Mouse (Mus musculus) ES-Bruce4 (cell line): Measurements from ENCODE around the gene Eif4g3. TPM values are rescaled to one million over a fixed set of nuclear protein-coding genes. Genes with fewer than 3 reads are reported as not detected.

Source experiments
- H3K27ac ChIP-seq: 2 replicates; pipeline ENCODE4 v1.5.1; 2012; ENCODE audit warnings: low read length, inconsistent platforms; ENCODE audit not compliant: insufficient read depth
- H3K27me3 ChIP-seq: 2 replicates; pipeline ENCODE4 v1.6.1; 2012; ENCODE audit warnings: mild to moderate bottlenecking, low read length, inconsistent platforms; ENCODE audit not compliant: control insufficient read depth, poor library complexity, insufficient read depth, severe bottlenecking
- H3K36me3 ChIP-seq: 2 replicates; pipeline ENCODE4 v1.6.1; 2012; ENCODE audit warnings: inconsistent platforms, mild to moderate bottlenecking, low read length, moderate library complexity; ENCODE audit not compliant: control insufficient read depth, poor library complexity, insufficient read depth, severe bottlenecking
- H3K4me1 ChIP-seq: one replicate; pipeline ENCODE4 v1.8.1; 2011; ENCODE audit warnings: low read length; ENCODE audit not compliant: control insufficient read depth, insufficient read depth
- H3K4me3 ChIP-seq: 2 replicates; pipeline ENCODE4 v1.5.1; 2011; ENCODE audit warnings: low read depth, mild to moderate bottlenecking, low read length
- H3K9ac ChIP-seq: 2 replicates; pipeline ENCODE4 v1.6.1; 2012; ENCODE audit warnings: low read depth, mild to moderate bottlenecking, inconsistent platforms; ENCODE audit not compliant: poor library complexity, severe bottlenecking
- H3K9me3 ChIP-seq: replicated peaks from 2 replicates; pipeline ENCODE4 v1.6.1; 2012; ENCODE audit warnings: mild to moderate bottlenecking, low read length, inconsistent platforms; ENCODE audit not compliant: control insufficient read depth, poor library complexity, insufficient read depth, severe bottlenecking
- CTCF ChIP-seq: IDR thresholded peaks from one replicate; pipeline ENCODE4 v1.8.1; 2011; ENCODE audit warnings: low read depth, low read length
- EP300 ChIP-seq: IDR thresholded peaks from 2 replicates; pipeline ENCODE4 v1.6.1; 2011; ENCODE audit warnings: low read depth, low read length; ENCODE audit not compliant: insufficient read depth
- POLR2A ChIP-seq: IDR thresholded peaks from one replicate; pipeline ENCODE4 v1.8.1; 2011; ENCODE audit warnings: low read length; ENCODE audit not compliant: insufficient read depth
- polyA plus RNA-seq: library from polyadenylated mRNA; stranded (reverse); fragments of >200 nt; gene quantifications from 2 replicates; pipeline ENCODE4 v1.2.4, GENCODE M21; 2011; ENCODE audit warnings: low read depth; ENCODE audit not compliant: missing spikeins, insufficient read depth, insufficient read length

The Eif4g3 gene
- polyA plus RNA-seq, 1 experiment: 71.7 TPM

GRCm38 (mm10) chr4:137954926-137955396, 37.9 kb upstream of the Eif4g3 start:
- Histone ChIP-seq H3K4me1 (no peaks in the 10 kb centered on the region), H3K4me3 (no peak overlapping the region), H3K36me3 (peaks cover 3% of the 10 kb centered on the region; the same call in 1 of the 2 replicates), H3K27me3 (no peaks in the 10 kb centered on the region), H3K9me3 (no peaks in the 10 kb centered on the region), H3K27ac (no peak overlapping the region), H3K9ac (no peak overlapping the region)
- TF ChIP-seq EP300 (no peak), CTCF (peak; percentile 26)

GRCm38 (mm10) chr4:137956260-137956659, 36.6 kb upstream of the Eif4g3 start:
- Histone ChIP-seq H3K9ac (no peak overlapping the region), H3K4me3 (no peak overlapping the region), H3K9me3 (no peaks in the 10 kb centered on the region), H3K36me3 (peaks cover 3% of the 10 kb centered on the region; the same call in 1 of the 2 replicates), H3K27ac (no peak overlapping the region), H3K27me3 (no peaks in the 10 kb centered on the region), H3K4me1 (no peaks in the 10 kb centered on the region)
- TF ChIP-seq CTCF (no peak), EP300 (no peak)

GRCm38 (mm10) chr4:137959889-137960665, 32.7 kb upstream of the Eif4g3 start:
- no peak overlapping the region for H3K9ac ChIP-seq
- no peak overlapping the region for H3K27ac ChIP-seq
- TF ChIP-seq EP300 (no peak), CTCF (peak; percentile 27)
- no peaks in the 10 kb centered on the region for H3K9me3 ChIP-seq
- H3K4me3 ChIP-seq: no peak overlapping the region
- no peaks in the 10 kb centered on the region for H3K27me3 ChIP-seq
- H3K36me3 ChIP-seq: peaks cover 3% of the 10 kb centered on the region; the same call in 1 of the 2 replicates
- no peaks in the 10 kb centered on the region for H3K4me1 ChIP-seq

- Histone ChIP-seq H3K36me3 (peaks cover 3% of the 10 kb centered on the region; the same call in 1 of the 2 replicates), H3K9ac (no peak overlapping the region), H3K27ac (no peak overlapping the region), H3K9me3 (no peaks in the 10 kb centered on the region), H3K4me3 (no peak overlapping the region), H3K27me3 (no peaks in the 10 kb centered on the region), H3K4me1 (no peaks in the 10 kb centered on the region)
- TF ChIP-seq CTCF (no peak), EP300 (no peak), POLR2A (no peak)
Measured at GRCm38 (mm10) chr4:137960757-137961156, 32.1 kb upstream of the Eif4g3 start.

DNA sequence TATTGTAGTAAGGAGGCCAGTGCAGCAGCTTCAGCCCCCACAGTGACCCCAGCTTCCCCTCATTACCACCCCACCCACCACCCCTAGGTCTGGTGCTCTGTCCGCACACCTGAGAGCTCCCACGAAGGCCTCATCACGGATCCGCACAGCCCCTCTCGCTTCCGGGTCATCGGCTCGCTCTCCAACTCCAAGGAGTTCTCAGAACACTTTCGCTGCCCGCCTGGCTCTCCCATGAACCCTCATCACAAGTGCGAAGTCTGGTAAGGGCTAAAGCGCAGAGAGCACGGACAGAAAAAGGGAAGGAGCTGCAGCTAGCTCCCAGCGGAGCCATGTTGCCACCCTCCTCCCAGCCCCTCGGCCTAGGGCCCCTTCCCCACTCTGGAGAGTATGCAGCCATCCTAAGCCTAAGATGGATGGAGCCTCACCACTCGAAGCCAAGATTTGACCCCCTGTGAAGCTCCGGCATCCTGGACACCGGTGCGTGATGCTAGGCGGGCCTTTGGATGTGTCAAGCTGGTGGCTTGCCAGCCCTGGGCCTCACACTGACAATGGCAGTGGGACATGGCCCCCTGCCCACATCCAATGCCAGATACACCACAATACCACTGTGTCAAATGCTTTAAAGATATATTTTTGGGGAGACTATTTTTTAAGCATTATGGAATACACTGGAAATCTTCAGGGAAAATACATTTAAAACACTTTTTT, 30.0 kb upstream of the Eif4g3 start:
- Histone ChIP-seq H3K9me3 (no peaks in the 10 kb centered on the region), H3K9ac (no peak overlapping the region), H3K27me3 (no peaks in the 10 kb centered on the region), H3K36me3 (peaks cover 3% of the 10 kb centered on the region; the same call in 1 of the 2 replicates), H3K27ac (no peak overlapping the region), H3K4me3 (no peak overlapping the region), H3K4me1 (no peaks in the 10 kb centered on the region)
- TF ChIP-seq CTCF: no peak
- TF ChIP-seq POLR2A: no peak
- TF ChIP-seq EP300: no peak

DNA sequence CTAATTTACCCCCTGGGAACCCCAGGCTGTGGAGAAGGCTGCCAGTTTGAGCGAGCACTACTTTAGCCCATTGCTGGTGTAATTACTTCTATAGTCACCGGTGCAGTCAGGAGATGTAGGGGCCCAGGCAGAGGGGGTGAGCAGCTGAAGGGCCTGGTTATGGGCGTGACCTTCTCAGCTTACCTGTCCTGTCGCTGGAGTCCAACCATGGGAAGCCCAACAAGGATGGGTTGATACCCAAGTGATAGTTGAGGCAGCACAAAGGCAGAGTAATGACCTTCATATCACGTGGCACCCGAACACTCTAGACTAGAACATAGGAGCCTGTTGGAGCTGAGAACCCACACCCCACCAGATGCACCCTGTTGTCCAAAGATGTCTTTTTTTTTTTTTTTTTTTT, 29.4 kb upstream of the Eif4g3 start:
- Histone ChIP-seq H3K27ac (no peak overlapping the region), H3K4me3 (no peak overlapping the region), H3K4me1 (no peaks in the 10 kb centered on the region), H3K27me3 (no peaks in the 10 kb centered on the region), H3K36me3 (peaks cover 3% of the 10 kb centered on the region; the same call in 1 of the 2 replicates), H3K9me3 (no peaks in the 10 kb centered on the region), H3K9ac (no peak overlapping the region)
- TF ChIP-seq CTCF: no peak
